Mouse (Mus musculus): ENCODE measurements around the gene Stt3b. TPM values are rescaled to one million over a fixed set of nuclear protein-coding genes. Genes with fewer than 3 reads are reported as not detected.

The Stt3b gene
- polyA plus RNA-seq, 1 experiment from 2014 or later, result 93.5 TPM

DNA sequence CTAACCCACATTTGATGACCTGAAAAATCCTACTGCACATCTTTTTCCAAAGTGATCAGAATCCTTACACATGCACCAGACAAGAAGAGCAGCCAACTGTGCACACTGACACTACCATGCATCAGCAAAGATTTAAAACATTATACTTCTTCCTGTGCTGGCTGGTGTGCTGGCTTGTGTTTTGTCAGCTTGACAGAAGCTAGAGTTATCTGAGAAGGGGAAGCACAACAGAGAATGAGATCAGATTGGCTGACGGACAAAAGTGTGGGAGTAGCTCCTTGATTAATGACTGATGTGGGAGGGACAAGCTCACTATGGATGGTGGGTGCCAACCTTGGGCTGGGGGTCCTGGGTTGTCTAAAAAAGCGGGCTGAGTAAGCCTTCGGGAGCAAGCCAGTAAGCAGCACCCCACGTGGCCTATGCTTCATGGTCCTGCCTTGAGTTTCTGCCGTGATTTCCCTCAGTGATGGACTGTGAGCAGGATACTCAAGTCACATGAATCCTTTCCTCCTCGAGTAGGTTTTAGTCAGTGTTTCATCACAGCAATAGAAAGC is 52.4 kb downstream of the Stt3b start:
- H3K4me2 ChIP-seq, result no peak overlapping the region
- H3K4me3 ChIP-seq (replicated peaks), result no peak overlapping the region
- H3K9ac ChIP-seq (replicated peaks), result no peak overlapping the region
- H3K27ac ChIP-seq (replicated peaks), result no peak overlapping the region
- peaks cover 7% of the 10 kb centered on the region; the same call in 1 of the 2 replicates for H3K4me1 ChIP-seq
- 0 out of 2 replicates have a peak, but pooled peaks have one; percentile 3 for ATAC-seq (ENCODE audit: low FRiP score)
- H3K27me3 ChIP-seq (replicated peaks), result no peaks in the 10 kb centered on the region
- 77% methylated on average over 6 of the region's 6 CpGs for WGBS
- peaks cover 30% of the 10 kb centered on the region for H3K36me3 ChIP-seq
- no peaks in the 10 kb centered on the region for H3K9me3 ChIP-seq (replicated peaks)

GRCm38 (mm10) chr9:115249145-115249544 is 61.1 kb downstream of the Stt3b start:
- peaks cover 74% of the 10 kb centered on the region for H3K36me3 ChIP-seq
- no peak overlapping the region for H3K4me3 ChIP-seq (replicated peaks)
- WGBS, result 85% methylated on average over 5 of the region's 5 CpGs
- no peaks in the 10 kb centered on the region for H3K4me1 ChIP-seq
- H3K9me3 ChIP-seq (replicated peaks), result no peaks in the 10 kb centered on the region
- H3K27me3 ChIP-seq (replicated peaks), result no peaks in the 10 kb centered on the region
- no peak for ATAC-seq (ENCODE audit: low FRiP score)
- H3K9ac ChIP-seq (replicated peaks), result no peak overlapping the region
- H3K27ac ChIP-seq (replicated peaks), result no peak overlapping the region
- no peak overlapping the region for H3K4me2 ChIP-seq

DNA sequence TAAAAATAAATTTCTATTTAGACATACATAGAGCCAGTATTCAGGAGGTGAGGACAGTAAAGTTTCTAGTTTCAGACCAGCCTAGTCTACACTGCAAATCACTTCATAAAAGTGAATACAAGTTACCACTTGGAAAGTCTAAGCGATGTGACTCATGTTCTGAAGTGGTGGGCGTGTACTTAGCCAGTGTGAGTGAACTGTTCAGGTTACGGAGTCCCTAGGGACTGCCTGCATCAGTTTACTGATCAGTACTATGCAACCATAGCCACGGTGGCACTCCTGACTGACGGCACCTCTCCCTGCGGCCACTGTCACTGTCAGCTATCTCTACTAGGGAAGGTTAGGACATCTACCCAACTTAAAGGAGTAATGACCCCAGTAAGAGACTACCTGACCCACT is 65.1 kb downstream of the Stt3b start:
- H3K4me1 ChIP-seq, result no peaks in the 10 kb centered on the region
- H3K4me2 ChIP-seq, result no peak overlapping the region
- H3K9ac ChIP-seq (replicated peaks), result no peak overlapping the region
- WGBS, result 91% methylated on average over 6 of the region's 6 CpGs
- H3K36me3 ChIP-seq, result peaks cover 82% of the 10 kb centered on the region
- no peak overlapping the region for H3K4me3 ChIP-seq (replicated peaks)
- ATAC-seq (ENCODE audit: low FRiP score), result no peak
- H3K27me3 ChIP-seq (replicated peaks), result no peaks in the 10 kb centered on the region
- H3K27ac ChIP-seq (replicated peaks), result no peak overlapping the region
- no peaks in the 10 kb centered on the region for H3K9me3 ChIP-seq (replicated peaks)

DNA sequence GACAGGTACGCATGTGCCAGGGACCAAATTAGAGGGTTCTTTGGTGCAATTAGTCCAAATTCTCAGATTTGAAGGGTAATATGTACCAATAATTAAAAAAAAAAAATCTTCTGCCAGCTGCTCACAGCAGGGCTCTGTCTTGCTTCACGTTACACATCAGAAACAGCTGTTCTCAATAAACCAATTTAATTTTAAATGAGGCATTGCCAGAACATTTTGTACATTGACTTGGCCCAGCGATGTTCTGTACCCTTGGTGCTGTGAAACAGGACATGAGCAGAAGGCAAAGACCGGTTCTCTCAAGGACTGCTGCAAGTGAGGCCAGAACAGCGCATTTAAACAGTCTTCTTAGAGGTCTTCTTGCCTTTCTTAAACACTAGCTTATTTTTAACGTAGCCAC is 66.6 kb downstream of the Stt3b start:
- no peak overlapping the region for H3K9ac ChIP-seq (replicated peaks)
- no peaks in the 10 kb centered on the region for H3K27me3 ChIP-seq (replicated peaks)
- 75% methylated on average over 6 of the region's 6 CpGs for WGBS
- H3K9me3 ChIP-seq (replicated peaks), result no peaks in the 10 kb centered on the region
- H3K4me2 ChIP-seq, result no peak overlapping the region
- H3K36me3 ChIP-seq, result peaks cover 76% of the 10 kb centered on the region
- ATAC-seq (ENCODE audit: low FRiP score), result no peak
- H3K4me3 ChIP-seq (replicated peaks), result no peak overlapping the region
- H3K4me1 ChIP-seq, result no peaks in the 10 kb centered on the region
- no peak overlapping the region for H3K27ac ChIP-seq (replicated peaks)

- no peak overlapping the region for H3K9ac ChIP-seq (replicated peaks)
- WGBS, result 94% methylated on average over 5 of the region's 5 CpGs
- H3K4me3 ChIP-seq (replicated peaks), result no peak overlapping the region
- no peak for ATAC-seq (ENCODE audit: low FRiP score)
- H3K27me3 ChIP-seq (replicated peaks), result no peaks in the 10 kb centered on the region
- no peaks in the 10 kb centered on the region for H3K9me3 ChIP-seq (replicated peaks)
- no peak overlapping the region for H3K27ac ChIP-seq (replicated peaks)
- no peak overlapping the region for H3K4me2 ChIP-seq
- no peaks in the 10 kb centered on the region for H3K4me1 ChIP-seq
- H3K36me3 ChIP-seq, result peaks cover 42% of the 10 kb centered on the region
These were observed 70.4 kb downstream of the Stt3b start for GRCm38 (mm10) chr9:115239861-115240260.

GRCm38 (mm10) chr9:115237943-115238342 is 72.3 kb downstream of the Stt3b start:
- H3K9ac ChIP-seq (replicated peaks), result no peak overlapping the region
- H3K9me3 ChIP-seq (replicated peaks), result no peaks in the 10 kb centered on the region
- no peak overlapping the region for H3K4me3 ChIP-seq (replicated peaks)
- H3K27me3 ChIP-seq (replicated peaks), result no peaks in the 10 kb centered on the region
- no peak overlapping the region for H3K4me2 ChIP-seq
- no peak overlapping the region for H3K27ac ChIP-seq (replicated peaks)
- peaks cover 25% of the 10 kb centered on the region for H3K36me3 ChIP-seq
- ATAC-seq (ENCODE audit: low FRiP score), result no peak
- no peaks in the 10 kb centered on the region for H3K4me1 ChIP-seq

GRCm38 (mm10) chr9:115236352-115236841 is 73.8 kb downstream of the Stt3b start:
- Histone ChIP-seq H3K4me3 (replicated peaks) (no peak overlapping the region), H3K27me3 (replicated peaks) (no peaks in the 10 kb centered on the region), H3K4me1 (no peaks in the 10 kb centered on the region), H3K36me3 (peaks cover 16% of the 10 kb centered on the region), H3K27ac (replicated peaks) (no peak overlapping the region), H3K9ac (replicated peaks) (no peak overlapping the region), H3K9me3 (replicated peaks) (no peaks in the 10 kb centered on the region), H3K4me2 (no peak overlapping the region)
- ATAC-seq (ENCODE audit: low FRiP score), result no peak
- 79% methylated on average over 8 of the region's 8 CpGs for WGBS

DNA sequence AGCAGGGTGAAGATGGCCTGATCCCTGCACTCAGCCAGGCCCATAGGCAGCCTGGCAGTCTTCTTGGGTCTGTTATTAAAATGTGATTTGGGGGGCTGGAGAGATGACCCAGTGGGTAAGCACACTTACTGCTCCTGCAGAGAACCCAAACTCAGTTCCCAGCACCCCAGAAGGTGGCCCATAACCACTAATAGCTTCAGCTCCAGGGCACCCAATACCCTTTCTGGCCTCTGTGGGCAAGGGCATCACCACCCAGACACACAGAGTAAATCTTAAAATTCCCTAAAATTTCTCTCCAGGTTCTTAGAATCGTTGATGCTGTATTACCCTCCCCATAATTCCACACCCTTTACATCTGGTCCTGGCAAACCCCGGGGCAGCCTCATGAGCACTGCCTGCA is 75.7 kb downstream of the Stt3b start:
- no peak for ATAC-seq (ENCODE audit: low FRiP score)

DNA sequence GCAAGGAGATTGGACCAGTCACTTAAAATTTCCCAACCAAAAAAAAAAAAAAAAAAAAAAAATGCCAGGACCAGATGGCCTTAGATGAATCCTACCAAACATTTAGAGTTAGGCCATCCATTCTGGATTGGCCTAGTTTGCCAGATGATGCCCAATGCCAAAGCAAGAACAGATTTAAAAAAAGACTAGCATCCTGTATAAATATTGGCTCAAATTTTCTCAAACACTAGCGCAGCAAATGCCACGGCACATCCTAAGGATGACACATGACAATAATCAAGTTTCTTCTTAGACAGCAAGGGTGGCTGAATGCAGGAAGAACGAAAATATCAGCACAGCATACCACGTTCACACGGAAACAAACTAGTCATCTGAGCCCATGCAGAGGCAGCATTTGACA is 76.5 kb downstream of the Stt3b start:
- no peak for ATAC-seq (ENCODE audit: low FRiP score)
- H3K4me1 ChIP-seq, result no peaks in the 10 kb centered on the region
- H3K4me3 ChIP-seq (replicated peaks), result no peak overlapping the region
- H3K36me3 ChIP-seq, result no peaks in the 10 kb centered on the region
- no peak overlapping the region for H3K27ac ChIP-seq (replicated peaks)
- H3K9me3 ChIP-seq (replicated peaks), result no peaks in the 10 kb centered on the region
- no peaks in the 10 kb centered on the region for H3K27me3 ChIP-seq (replicated peaks)
- 94% methylated on average over 5 of the region's 5 CpGs for WGBS
- no peak overlapping the region for H3K4me2 ChIP-seq
- H3K9ac ChIP-seq (replicated peaks), result no peak overlapping the region

More for the DNA sequence above, 75.7 kb downstream of the Stt3b start:
- Histone ChIP-seq H3K4me1 (no peaks in the 10 kb centered on the region), H3K9ac (replicated peaks) (no peak overlapping the region), H3K9me3 (replicated peaks) (no peaks in the 10 kb centered on the region), H3K27ac (replicated peaks) (no peak overlapping the region), H3K4me3 (replicated peaks) (no peak overlapping the region), H3K27me3 (replicated peaks) (no peaks in the 10 kb centered on the region), H3K4me2 (no peak overlapping the region), H3K36me3 (no peaks in the 10 kb centered on the region)
- WGBS, result 98% methylated on average over 2 of the region's 2 CpGs

DNA sequence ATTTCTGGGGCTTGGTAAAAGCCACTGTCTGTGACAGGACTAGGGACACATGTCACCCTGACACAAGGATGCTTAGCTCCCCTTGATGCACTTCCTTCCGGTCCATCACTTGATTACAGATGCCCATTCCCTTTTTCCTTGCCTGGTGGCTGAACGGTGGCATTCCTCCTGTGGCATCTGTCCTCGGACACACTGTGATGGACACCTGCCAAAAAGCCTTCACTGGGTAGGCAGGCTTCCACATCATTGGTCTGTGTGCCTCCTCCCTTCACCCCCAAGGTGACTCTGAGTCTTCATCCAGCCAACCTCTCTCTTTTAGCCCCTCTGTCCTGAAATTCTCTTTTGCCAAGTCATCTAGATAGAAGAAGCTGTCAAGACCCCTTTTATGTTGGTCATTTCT is 78.7 kb downstream of the Stt3b start:
- Histone ChIP-seq H3K27me3 (replicated peaks) (no peaks in the 10 kb centered on the region), H3K4me1 (no peaks in the 10 kb centered on the region), H3K27ac (replicated peaks) (no peak overlapping the region), H3K9me3 (replicated peaks) (no peaks in the 10 kb centered on the region), H3K4me3 (replicated peaks) (no peak overlapping the region), H3K4me2 (no peak overlapping the region), H3K9ac (replicated peaks) (no peak overlapping the region), H3K36me3 (no peaks in the 10 kb centered on the region)
- WGBS, result 89% methylated on average over 3 of the region's 3 CpGs
- ATAC-seq (ENCODE audit: low FRiP score), result no peak

- no peak overlapping the region for H3K4me2 ChIP-seq
- no peaks in the 10 kb centered on the region for H3K27me3 ChIP-seq (replicated peaks)
- H3K27ac ChIP-seq (replicated peaks), result no peak overlapping the region
- no peaks in the 10 kb centered on the region for H3K36me3 ChIP-seq
- ATAC-seq (ENCODE audit: low FRiP score), result no peak
- no peak overlapping the region for H3K9ac ChIP-seq (replicated peaks)
- no peaks in the 10 kb centered on the region for H3K9me3 ChIP-seq (replicated peaks)
- no peak overlapping the region for H3K4me3 ChIP-seq (replicated peaks)
- H3K4me1 ChIP-seq, result no peaks in the 10 kb centered on the region
- WGBS, result 24% methylated on average over 3 of the region's 3 CpGs
These were observed 80.1 kb downstream of the Stt3b start for GRCm38 (mm10) chr9:115230141-115230540.

DNA sequence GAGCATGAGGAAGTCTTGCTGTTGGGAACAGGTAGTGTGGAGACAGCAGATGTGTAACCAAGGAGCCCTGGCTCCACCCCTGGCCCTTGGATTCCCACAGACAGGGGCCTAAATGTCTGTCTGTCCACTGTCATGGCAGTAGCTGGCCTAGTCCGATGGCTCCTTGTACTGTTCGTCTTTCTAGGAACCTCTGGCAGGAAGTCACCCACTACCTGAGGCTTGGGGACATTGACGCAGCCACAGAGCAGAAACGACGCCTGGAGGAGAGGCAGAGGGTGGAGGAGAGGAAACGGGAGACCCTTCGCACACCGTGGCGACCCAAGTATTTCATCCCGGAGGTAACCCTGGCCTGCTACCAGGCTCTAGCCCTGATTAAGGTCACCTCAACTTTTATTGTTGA is 80.5 kb downstream of the Stt3b start:
- Histone ChIP-seq H3K36me3 (no peaks in the 10 kb centered on the region), H3K4me2 (no peak overlapping the region), H3K9me3 (replicated peaks) (no peaks in the 10 kb centered on the region), H3K9ac (replicated peaks) (no peak overlapping the region), H3K4me3 (replicated peaks) (no peak overlapping the region), H3K27ac (replicated peaks) (no peak overlapping the region), H3K27me3 (replicated peaks) (no peaks in the 10 kb centered on the region), H3K4me1 (no peaks in the 10 kb centered on the region)
- WGBS, result 82% methylated on average over 10 of the region's 10 CpGs
- ATAC-seq (ENCODE audit: low FRiP score), result no peak

DNA sequence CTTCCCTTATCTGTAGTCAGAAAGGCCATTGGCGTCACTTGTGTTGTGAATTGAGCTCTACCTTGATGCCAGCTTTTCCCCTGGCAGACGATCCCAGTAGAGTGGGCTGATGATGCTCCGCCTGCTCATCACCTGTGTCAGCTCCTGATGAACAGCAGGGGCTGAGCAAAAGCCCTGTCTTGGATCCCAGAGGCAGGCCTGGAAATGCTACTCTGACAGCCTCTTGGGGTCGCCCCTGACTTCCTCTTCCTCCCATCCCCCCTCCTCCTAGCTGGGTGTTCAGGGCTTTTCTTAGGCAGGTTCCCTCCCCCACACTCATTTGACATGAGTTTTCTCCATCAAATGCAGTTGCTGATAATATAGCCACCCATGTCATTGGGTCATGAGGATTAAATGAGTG is 81.1 kb downstream of the Stt3b start:
- Histone ChIP-seq H3K27me3 (replicated peaks) (no peaks in the 10 kb centered on the region), H3K4me3 (replicated peaks) (no peak overlapping the region), H3K9ac (replicated peaks) (no peak overlapping the region), H3K9me3 (replicated peaks) (no peaks in the 10 kb centered on the region), H3K36me3 (no peaks in the 10 kb centered on the region), H3K4me2 (no peak overlapping the region), H3K4me1 (no peaks in the 10 kb centered on the region), H3K27ac (replicated peaks) (no peak overlapping the region)
- ATAC-seq (ENCODE audit: low FRiP score), result no peak
- 78% methylated on average over 4 of the region's 4 CpGs for WGBS
